Mouse (Mus musculus) c-Kit-positive CD71-negative TER-119-negative erythroid progenitor cells, embryonic 14.5 days (primary cell): ENCODE results near the gene Gm6588.
"Not testable (repeated sequence)": the region's sequence is repeated elsewhere in the genome, so short reads cannot be mapped to it uniquely, and the experiment has no call there.

Source experiments
- DNase-seq: peaks from one replicate; pipeline ENCODE4 v3.0.0-alpha.2; 2013; ENCODE audit warnings: low read depth

Gene Gm6588

DNA sequence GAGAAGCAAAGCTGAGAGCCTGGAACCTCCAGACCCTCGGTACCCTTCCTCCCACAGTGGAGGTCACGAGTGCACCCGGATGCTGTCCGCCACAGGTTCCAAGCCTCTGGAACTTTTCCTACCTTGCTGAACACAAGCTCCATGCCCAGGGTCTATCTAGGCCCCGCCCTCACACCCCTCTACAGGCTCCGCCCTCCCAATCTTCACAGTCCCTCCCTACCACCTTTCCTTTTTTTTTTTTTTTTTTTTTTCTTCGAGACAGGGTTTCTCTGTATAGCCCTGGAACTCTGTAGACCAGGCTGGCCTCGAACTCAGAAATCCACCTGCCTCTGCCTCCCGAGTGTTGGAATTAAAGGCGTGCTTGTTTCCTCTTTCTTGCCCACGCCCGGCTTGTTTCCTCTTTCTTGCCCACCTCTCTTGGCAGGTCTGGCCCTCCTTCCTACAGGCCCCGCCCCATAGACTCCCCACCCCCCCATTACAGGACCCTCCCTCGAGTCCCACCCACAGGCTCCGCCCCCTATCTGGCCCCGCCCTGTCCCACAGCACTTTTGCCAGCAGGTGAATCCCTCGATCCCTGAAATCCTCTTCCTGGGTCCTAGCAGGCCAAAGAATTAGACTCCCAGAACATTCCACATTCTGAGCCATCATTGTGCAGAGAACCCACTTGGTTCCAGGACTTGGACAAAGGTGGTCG is at the start of gene Gm6588:
TSS of gene Gm6588 (plus strand) at position 680 of the 694 bp plus-strand sequence.
- no peak for DNase-seq

DNA sequence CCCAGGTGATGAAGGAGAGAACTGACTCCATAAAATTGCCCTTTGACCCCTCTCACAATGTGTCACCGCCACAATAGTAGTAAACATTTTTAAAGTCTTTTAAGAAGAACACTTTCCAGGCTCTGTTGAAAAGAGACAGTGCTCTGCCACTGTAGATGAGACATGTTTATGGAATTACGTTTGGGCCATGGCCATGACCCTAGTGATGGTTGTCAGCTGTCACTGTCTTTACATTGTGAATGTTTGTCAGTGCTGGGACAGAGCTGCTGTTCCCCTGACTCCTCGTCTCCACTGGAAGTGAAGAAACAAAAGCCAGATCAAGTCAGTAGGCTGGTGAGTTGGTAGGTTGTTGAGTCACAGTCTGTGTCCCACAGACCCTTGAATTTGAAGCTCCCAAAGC is 46.8 kb upstream of the Gm6588 start:
- no peak for DNase-seq

- DNase-seq: no peak
Observed at GRCm38 (mm10) chr5:112406017-112406416, 43.2 kb upstream of the Gm6588 start.

- DNase-seq: no peak
Observed at GRCm38 (mm10) chr5:112409274-112409673, 40.0 kb upstream of the Gm6588 start.

GRCm38 (mm10) chr5:112411072-112411471 is 38.2 kb upstream of the Gm6588 start:
- no peak for DNase-seq

GRCm38 (mm10) chr5:112411514-112412335 is 37.5 kb upstream of the Gm6588 start:
- DNase-seq: no peak

DNA sequence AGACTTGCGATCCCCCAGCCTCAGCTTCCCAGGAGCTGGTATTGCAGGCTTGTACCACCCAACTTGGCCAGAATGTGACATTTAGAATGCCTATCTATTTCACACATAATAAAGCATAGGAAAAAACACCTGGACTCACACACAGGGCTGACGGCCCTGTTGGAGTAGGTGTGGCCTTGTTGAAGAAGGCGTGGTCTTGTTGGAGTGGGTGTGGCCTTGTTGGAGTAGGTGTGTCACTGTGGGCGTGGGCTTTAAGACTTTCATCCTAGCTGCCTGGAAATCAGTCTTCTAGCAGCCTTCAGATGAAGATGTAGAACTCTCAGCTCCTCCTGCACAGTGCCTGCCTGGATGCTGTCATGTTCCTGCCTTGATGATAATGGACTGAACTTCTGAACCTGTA is 36.4 kb upstream of the Gm6588 start:
- DNase-seq: not testable (repeated sequence)

DNA sequence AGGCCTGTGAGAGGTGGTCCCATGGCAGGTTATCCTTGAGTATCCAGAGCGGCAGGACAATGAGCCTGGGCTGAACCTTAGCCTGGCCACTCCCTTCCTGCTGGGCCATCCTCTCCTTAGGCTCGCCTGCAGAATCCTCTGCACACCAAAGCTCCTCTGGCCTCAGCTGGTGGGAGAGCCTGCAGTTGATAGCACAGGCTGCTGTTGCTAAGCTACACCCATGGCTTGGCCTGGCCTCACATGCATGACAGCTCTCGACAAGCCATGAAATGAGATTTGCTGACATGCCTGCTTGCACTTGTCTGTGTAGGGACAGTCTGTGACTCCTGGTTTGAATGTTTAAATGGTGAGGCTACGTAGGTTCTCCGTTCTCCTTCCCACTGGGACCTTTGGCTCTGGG is 32.6 kb upstream of the Gm6588 start:
- DNase-seq: no peak

- DNase-seq: no peak
Observed at GRCm38 (mm10) chr5:112418023-112418422, 31.2 kb upstream of the Gm6588 start.

- no peak for DNase-seq
Observed at GRCm38 (mm10) chr5:112419535-112419934, 29.7 kb upstream of the Gm6588 start.

GRCm38 (mm10) chr5:112426635-112427034 is 22.6 kb upstream of the Gm6588 start:
- DNase-seq: peak; percentile 9

DNA sequence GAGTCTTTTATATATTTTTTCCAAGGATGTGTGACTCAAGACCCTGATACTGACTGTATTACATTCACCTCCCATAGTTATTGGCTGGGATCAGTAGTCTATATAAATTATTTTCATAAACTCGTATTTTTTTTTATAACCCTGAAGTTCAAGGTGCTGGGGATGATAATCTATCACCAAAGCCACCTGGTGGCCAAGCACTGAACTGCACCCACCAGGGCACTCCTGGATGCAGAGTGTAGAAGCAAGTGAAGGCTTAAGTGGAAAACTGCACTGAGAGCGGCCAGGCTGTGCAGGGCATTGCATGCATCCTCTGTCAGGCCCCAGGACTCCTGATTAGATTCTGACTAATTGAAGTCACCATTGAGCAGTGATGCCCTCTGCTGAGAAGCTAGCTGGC is 21.9 kb upstream of the Gm6588 start:
- peak; percentile 47 for DNase-seq

- peak; percentile 53 for DNase-seq
Observed at GRCm38 (mm10) chr5:112428944-112429343, 20.3 kb upstream of the Gm6588 start.

DNA sequence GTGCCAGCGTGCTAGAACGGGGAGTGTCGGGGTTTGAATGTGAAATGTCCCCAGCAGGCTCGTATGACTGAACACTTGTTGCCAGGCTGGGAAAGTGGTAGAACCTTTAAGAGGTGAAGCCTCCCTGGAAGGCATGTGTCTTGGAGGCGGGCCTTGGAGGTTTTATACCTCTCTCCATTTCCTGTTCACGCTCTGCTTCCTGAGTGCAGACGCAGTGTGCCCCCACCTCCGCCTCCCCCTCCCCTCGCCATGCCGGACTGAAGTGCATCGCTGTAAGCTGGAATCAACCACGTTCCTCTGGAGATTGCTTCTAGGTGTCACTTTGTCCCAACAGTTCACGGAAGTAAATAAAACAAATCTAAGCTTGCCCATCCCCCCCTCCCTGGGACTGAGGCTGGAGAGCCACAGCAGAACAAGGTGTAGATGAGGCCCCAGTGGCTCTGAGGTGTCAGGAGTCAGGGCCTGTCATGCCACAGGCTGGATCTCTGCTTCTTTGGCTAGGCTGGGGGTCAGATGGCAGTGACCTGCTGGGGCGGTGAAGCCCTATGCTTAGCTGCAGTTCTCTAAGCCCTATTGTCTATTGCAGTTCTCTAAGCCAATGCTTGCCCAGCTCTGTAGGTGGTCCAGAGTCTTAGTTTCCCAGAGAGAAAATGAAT is 18.0 kb upstream of the Gm6588 start:
- no peak for DNase-seq

- no peak for DNase-seq
Observed at GRCm38 (mm10) chr5:112432033-112432432, 17.2 kb upstream of the Gm6588 start.

- peak; percentile 53 for DNase-seq
Observed at GRCm38 (mm10) chr5:112433004-112433403, 16.2 kb upstream of the Gm6588 start.

DNA sequence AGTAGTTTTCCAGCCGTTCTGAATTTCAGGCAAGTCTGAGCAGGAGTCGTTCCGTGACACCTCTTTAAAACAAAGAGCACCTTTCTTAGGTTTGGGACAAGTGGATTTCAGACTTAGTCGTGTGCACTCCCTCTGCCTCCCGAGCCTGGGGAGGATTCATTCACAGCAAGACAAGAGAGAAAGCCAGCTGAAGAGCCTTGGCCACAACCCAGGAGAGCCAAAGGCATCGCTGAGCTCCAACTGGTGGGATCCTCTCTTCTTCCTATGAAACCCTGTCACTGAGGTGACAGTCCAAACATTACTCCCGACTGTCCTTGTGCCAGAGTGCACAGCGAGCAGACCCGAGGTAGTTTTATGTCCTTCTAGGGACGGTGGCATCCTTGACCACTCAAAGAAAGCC is 10.7 kb upstream of the Gm6588 start:
- no peak for DNase-seq

DNA sequence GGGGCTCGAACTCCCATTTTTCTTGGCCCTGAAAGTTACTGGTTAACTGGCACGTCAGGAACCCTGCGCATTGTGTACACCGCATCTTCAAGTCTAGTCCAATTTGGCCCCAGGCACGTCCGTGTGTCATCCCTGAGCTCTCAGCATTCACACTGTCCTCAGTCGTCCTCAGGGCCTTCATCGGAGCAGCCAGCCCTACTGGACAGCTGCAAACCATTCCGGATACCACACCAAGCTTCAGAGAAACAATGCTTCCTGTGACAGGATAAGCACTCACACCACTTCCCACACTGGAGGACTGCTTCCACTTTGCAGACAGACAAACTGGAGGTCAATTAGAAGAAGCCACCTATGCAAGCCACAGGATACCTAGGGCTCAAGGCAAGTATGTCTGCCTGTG is 3.9 kb downstream of the Gm6588 start:
- no peak for DNase-seq

GRCm38 (mm10) chr5:112454966-112455555 is 5.8 kb downstream of the Gm6588 start:
- DNase-seq: no peak

- no peak for DNase-seq
Observed at GRCm38 (mm10) chr5:112459903-112460302, 10.7 kb downstream of the Gm6588 start.

- DNase-seq: no peak
Observed at GRCm38 (mm10) chr5:112466331-112466730, 17.1 kb downstream of the Gm6588 start.

DNA sequence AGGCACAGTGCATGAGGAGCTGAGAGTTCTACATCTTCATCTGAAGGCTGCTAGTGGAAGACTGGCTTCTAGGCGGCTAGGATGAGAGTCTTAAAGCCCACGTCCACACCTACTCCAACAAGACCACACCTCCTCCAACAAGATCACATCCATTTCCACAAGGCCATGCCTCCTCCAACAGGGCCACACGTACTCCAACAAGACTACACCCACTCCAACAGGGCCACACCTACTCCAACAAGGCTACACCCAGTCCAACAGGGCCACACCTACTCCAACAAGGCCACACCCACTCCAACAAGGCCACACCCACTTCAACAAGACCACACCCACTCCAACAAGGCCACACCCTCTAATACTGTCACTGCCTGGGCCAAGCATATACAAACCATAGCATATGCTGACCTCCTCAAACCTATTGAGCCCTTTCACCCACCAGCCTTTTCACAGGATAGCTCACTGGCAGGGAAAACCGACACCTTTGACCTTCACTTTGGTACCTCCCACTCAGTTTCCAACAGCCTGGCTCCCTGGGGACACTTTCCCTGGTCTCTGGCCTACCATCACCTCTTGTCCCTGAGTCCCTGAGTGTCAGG is 19.9 kb downstream of the Gm6588 start:
- no peak for DNase-seq
